Mouse (Mus musculus) C2C12 (cell line): ENCODE results near the gene AC129217.1. TPM values are rescaled to one million over a fixed set of nuclear protein-coding genes. Genes with fewer than 3 reads are reported as not detected.

ENCODE experiments used
- H3K27me3 ChIP-seq: one replicate; pipeline ENCODE4 v1.6.1; 2011; ENCODE audit not compliant: control insufficient read depth, insufficient read depth, insufficient read length
- H3K36me3 ChIP-seq: one replicate; pipeline ENCODE4 v1.6.1; 2011; ENCODE audit not compliant: control insufficient read depth, insufficient read depth
- H3K4me3 ChIP-seq: one replicate; pipeline ENCODE4 v1.5.1; 2011; ENCODE audit warnings: mild to moderate bottlenecking, control low read depth; ENCODE audit not compliant: poor library complexity, insufficient read depth, severe bottlenecking
- H3K79me2 ChIP-seq: one replicate; pipeline ENCODE4 v1.6.1; 2011; ENCODE audit not compliant: control insufficient read depth, insufficient read depth
- H3K79me3 ChIP-seq: one replicate; pipeline ENCODE4 v1.6.1; 2011; ENCODE audit warnings: low read depth, control low read depth
- H3ac ChIP-seq: one replicate; pipeline ENCODE3; 2011; ENCODE audit warnings: low read depth; ENCODE audit not compliant: control insufficient read depth, insufficient read length
- CEBPB ChIP-seq: IDR thresholded peaks from one replicate; pipeline ENCODE4 v1.6.1; 2011; ENCODE audit warnings: low read depth, mild to moderate bottlenecking, control low read depth, moderate library complexity
- CTCF ChIP-seq: IDR thresholded peaks from one replicate; pipeline ENCODE4 v1.5.1; 2011; ENCODE audit not compliant: control insufficient read depth, insufficient read depth, insufficient read length
- FOSL1 ChIP-seq: IDR thresholded peaks from one replicate; pipeline ENCODE4 v1.8.0; 2011; ENCODE audit warnings: mild to moderate bottlenecking, low read length; ENCODE audit not compliant: poor library complexity, insufficient read depth, severe bottlenecking
- MAX ChIP-seq: IDR thresholded peaks from one replicate; pipeline ENCODE4 v1.6.1; 2011; ENCODE audit warnings: mild to moderate bottlenecking, control low read depth
- MYOD1 ChIP-seq: IDR thresholded peaks from one replicate; pipeline ENCODE4 v1.6.1; 2011; ENCODE audit warnings: low read depth; ENCODE audit not compliant: control insufficient read depth, insufficient read length
- MYOG ChIP-seq: IDR thresholded peaks from one replicate; pipeline ENCODE4 v1.6.1; 2011; ENCODE audit not compliant: control insufficient read depth, insufficient read length; ENCODE audit errors: extremely low read depth
- USF1 ChIP-seq: IDR thresholded peaks from one replicate; pipeline ENCODE4 v1.6.1; 2011; ENCODE audit warnings: low read depth, mild to moderate bottlenecking, control low read depth, moderate library complexity
- polyA plus RNA-seq: library from polyadenylated mRNA; unstranded; fragments of >200 nt; fragmentation: generic; extraction: Trizol; gene quantifications from one replicate; pipeline ENCODE4 v1.2.1, GENCODE M21; 2012; ENCODE audit warnings: missing spikeins

The AC129217.1 gene
- polyA plus RNA-seq, 1 experiment: 0.54 TPM

DNA sequence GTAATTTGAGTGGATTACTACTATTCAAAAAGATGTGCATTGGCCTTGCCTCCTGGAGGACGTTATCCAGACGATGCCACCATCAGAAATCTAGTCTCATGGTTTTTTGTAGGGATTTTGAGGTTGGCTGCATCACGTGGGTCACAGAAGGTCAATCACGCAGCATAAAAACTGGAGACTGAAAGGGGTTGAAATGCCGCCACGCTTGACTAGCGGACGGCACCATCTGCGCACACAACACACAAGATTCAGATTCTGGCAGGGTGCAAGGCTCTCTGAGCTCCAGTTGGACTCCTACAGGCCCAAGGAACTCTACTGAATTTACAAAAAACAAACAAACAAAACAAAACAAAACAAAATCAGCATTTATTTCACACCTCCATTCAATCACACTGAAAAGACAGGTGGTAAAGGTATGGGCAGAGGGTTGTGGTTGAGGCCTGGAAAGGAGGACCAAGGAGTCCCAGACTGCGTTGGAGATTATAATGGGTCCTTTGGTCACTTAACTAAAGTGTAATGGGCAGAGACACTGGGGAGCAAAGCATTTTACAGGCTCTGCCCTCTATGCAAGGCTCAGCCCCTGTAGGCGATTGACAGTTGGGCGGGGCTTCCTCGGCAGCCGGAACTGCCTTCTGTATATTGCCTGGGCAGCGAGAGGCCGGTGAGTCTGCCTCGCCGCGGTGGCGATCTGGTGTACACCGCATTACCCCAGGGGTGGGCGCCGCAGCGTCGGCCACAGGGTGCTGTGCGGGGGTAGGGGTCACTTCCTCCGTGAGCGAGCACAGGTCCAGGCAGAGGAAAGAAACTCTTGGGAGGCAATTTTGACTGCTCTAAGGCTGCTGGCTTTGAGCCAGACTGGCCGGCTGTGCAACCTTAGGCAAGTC lies 10.6 kb downstream of the AC129217.1 start:
- TF ChIP-seq MYOG: no peak
- no peak for TF ChIP-seq CTCF
- TF ChIP-seq CEBPB: no peak
- TF ChIP-seq FOSL1: no peak
- no peak for TF ChIP-seq MAX
- TF ChIP-seq MYOD1: no peak
- no peak for TF ChIP-seq USF1
- Histone ChIP-seq H3K27me3 (no peaks in the 10 kb centered on the region), H3ac (no peak overlapping the region), H3K4me3 (no peak overlapping the region), H3K36me3 (peaks cover 58% of the 10 kb centered on the region), H3K79me3 (no peaks in the 10 kb centered on the region), H3K79me2 (no peaks in the 10 kb centered on the region)

DNA sequence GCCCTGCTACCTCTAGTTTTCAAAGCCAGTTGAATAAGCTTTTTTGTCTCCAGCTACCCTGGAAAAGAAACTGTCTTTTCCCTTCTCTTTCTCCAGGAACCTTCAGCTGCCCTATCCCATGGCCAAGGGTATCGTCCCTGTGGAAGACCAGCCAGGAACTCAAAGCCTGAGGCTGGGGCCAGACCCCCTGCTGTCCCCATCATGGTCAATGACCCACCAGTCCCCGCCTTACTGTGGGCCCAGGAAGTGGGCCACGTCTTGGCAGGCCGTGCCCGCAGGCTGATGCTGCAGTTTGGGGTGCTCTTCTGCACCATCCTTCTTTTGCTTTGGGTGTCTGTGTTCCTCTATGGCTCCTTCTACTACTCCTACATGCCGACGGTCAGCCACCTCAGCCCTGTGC lies 11.4 kb downstream of the AC129217.1 start:
- no peaks in the 10 kb centered on the region for H3K79me2 ChIP-seq
- H3K36me3 ChIP-seq: peaks cover 58% of the 10 kb centered on the region
- H3K27me3 ChIP-seq: no peaks in the 10 kb centered on the region
- H3K79me3 ChIP-seq: no peaks in the 10 kb centered on the region
- no peak overlapping the region for H3K4me3 ChIP-seq
- TF ChIP-seq USF1 (no peak), MYOD1 (no peak), CTCF (no peak), MAX (no peak), FOSL1 (no peak), MYOG (no peak), CEBPB (no peak)
- H3ac ChIP-seq: no peak overlapping the region

GRCm38 (mm10) chr19:8842961-8843360 lies 13.4 kb downstream of the AC129217.1 start:
- TF ChIP-seq MYOG (no peak), MAX (no peak), CEBPB (no peak), FOSL1 (no peak), MYOD1 (no peak), USF1 (no peak), CTCF (no peak)
- Histone ChIP-seq H3ac (no peak overlapping the region), H3K27me3 (no peaks in the 10 kb centered on the region), H3K4me3 (no peak overlapping the region), H3K79me3 (no peaks in the 10 kb centered on the region), H3K79me2 (no peaks in the 10 kb centered on the region), H3K36me3 (peaks cover 66% of the 10 kb centered on the region)

- Histone ChIP-seq H3ac (no peak overlapping the region), H3K36me3 (peaks cover 64% of the 10 kb centered on the region), H3K27me3 (no peaks in the 10 kb centered on the region), H3K79me3 (no peaks in the 10 kb centered on the region), H3K79me2 (no peaks in the 10 kb centered on the region), H3K4me3 (no peak overlapping the region)
- TF ChIP-seq CEBPB (peak; percentile 15), MAX (no peak)
Observed at GRCm38 (mm10) chr19:8844371-8845129, 15.0 kb downstream of the AC129217.1 start.

DNA sequence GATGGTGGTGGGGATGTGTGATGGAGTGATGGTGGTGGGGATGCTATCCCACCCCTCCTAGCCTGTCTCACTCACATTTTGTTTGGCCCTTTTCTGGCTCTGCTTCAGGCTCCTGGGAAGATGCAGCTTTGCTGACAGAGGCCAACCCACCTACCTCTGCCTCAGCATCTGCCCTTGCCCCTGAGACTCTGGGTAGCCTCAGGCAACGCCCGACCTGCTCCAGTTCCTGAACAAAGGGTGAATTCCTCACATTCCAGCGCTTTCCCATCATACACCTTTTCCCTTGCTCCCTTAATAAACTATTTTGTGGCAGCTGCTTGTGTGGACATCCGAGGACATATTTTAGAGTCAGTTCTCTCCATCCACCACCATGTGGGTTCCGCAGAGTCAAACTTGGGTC lies 18.8 kb downstream of the AC129217.1 start:
- Histone ChIP-seq H3K79me2 (no peaks in the 10 kb centered on the region), H3ac (no peak overlapping the region), H3K4me3 (no peak overlapping the region), H3K36me3 (peaks cover 37% of the 10 kb centered on the region), H3K27me3 (no peaks in the 10 kb centered on the region), H3K79me3 (no peaks in the 10 kb centered on the region)
- TF ChIP-seq MYOD1: no peak
- TF ChIP-seq MYOG: no peak
- TF ChIP-seq FOSL1: no peak
- no peak for TF ChIP-seq CTCF
- no peak for TF ChIP-seq CEBPB
- no peak for TF ChIP-seq USF1
- TF ChIP-seq MAX: no peak
